Mouse (Mus musculus) liver, adult 2 months (tissue): ENCODE results near the gene Gse1. TPM values are rescaled to one million over a fixed set of nuclear protein-coding genes. Genes with fewer than 3 reads are reported as not detected.

Experiments used
- DNase-seq: peaks from one replicate; pipeline ENCODE4 v3.0.0-alpha.2; 2011; ENCODE audit warnings: low read depth, low spot score; ENCODE audit errors: extremely low read depth
- H3K27ac ChIP-seq: fragments of 200-500 bp; replicated peaks from 2 replicates; pipeline ENCODE4 v1.5.1; 2012; ENCODE audit warnings: low read depth, mild to moderate bottlenecking, control low read depth, inconsistent platforms, low read length; ENCODE audit not compliant: insufficient read depth
- H3K27me3 ChIP-seq: fragments of 200-500 bp; 2 replicates; pipeline ENCODE4 v1.6.1; 2012; ENCODE audit warnings: mild to moderate bottlenecking, moderate library complexity, low read length, inconsistent platforms; ENCODE audit not compliant: control insufficient read depth, insufficient read depth
- H3K36me3 ChIP-seq: fragments of 200-500 bp; 2 replicates; pipeline ENCODE4 v1.6.1; 2012; ENCODE audit warnings: low read length, inconsistent platforms; ENCODE audit not compliant: control insufficient read depth, insufficient read depth
- H3K4me1 ChIP-seq: fragments of 200-500 bp; 2 replicates; pipeline ENCODE4 v1.6.1; 2011; ENCODE audit warnings: low read length; ENCODE audit not compliant: control insufficient read depth, insufficient read depth
- H3K4me3 ChIP-seq: fragments of 200-500 bp; 2 replicates; pipeline ENCODE4 v1.5.1; 2011; ENCODE audit warnings: low read depth, mild to moderate bottlenecking, control low read depth, low read length, moderate library complexity; ENCODE audit not compliant: insufficient read depth
- H3K79me2 ChIP-seq: fragments of 200-500 bp; 2 replicates; pipeline ENCODE4 v1.6.1; 2012; ENCODE audit warnings: inconsistent platforms, mild to moderate bottlenecking, low read length, moderate library complexity; ENCODE audit not compliant: control insufficient read depth, insufficient read depth
- H3K9ac ChIP-seq: fragments of 200-500 bp; 2 replicates; pipeline ENCODE4 v1.6.1; 2012; ENCODE audit warnings: low read depth, mild to moderate bottlenecking, control low read depth, inconsistent platforms, low read length
- CTCF ChIP-seq: fragments of 200-500 bp; IDR thresholded peaks from 2 replicates; pipeline ENCODE4 v1.5.1; 2011; ENCODE audit warnings: low read depth, low read length, control low read depth
- POLR2A ChIP-seq: fragments of 200-500 bp; IDR thresholded peaks from 2 replicates; pipeline ENCODE4 v1.6.1; 2011; ENCODE audit warnings: low read length, control low read depth; ENCODE audit not compliant: insufficient read depth; ENCODE audit errors: extremely low read depth
- WGBS: fragments of 180-500 bp; shearing (Covaris S2); methylation state at CpG from one replicate; pipeline ENCODE4 v1.1.7; 2018; 5-methylcytosine and 5-hydroxymethylcytosine counted together
- polyA plus RNA-seq: library from polyadenylated mRNA; depleted of rRNA; stranded (reverse); fragments of >200 nt; gene quantifications from 2 replicates; pipeline ENCODE4 v1.2.3, GENCODE M21; 2012
- total RNA-seq: library from RNA; depleted of rRNA; stranded (reverse); fragments of >200 nt; gene quantifications from 2 replicates; pipeline ENCODE4 v1.2.3, GENCODE M21; 2014

Gene Gse1
- total and polyA plus RNA-seq, 2 experiments: 2.6 to 10.0 TPM

GRCm38 (mm10) chr8:120543416-120544055, 315.3 kb downstream of the Gse1 start:
- H3K4me1 ChIP-seq: peaks cover 58% of the 10 kb centered on the region
- peak; percentile 95 for DNase-seq
- H3K27ac ChIP-seq: peak overlapping the region; percentile 96
- WGBS: 24% methylated on average over 8 of the region's 8 CpGs
- H3K36me3 ChIP-seq: no peaks in the 10 kb centered on the region
- peak overlapping the region; percentile 29 for H3K9ac ChIP-seq
- no peaks in the 10 kb centered on the region for H3K27me3 ChIP-seq
- no peak overlapping the region for H3K4me3 ChIP-seq
- peaks cover 66% of the 10 kb centered on the region for H3K79me2 ChIP-seq
- no peak for TF ChIP-seq POLR2A
- TF ChIP-seq CTCF: no peak

GRCm38 (mm10) chr8:120544155-120544554, 315.9 kb downstream of the Gse1 start:
- no peak for TF ChIP-seq CTCF
- TF ChIP-seq POLR2A: no peak
- no peak overlapping the region for H3K9ac ChIP-seq
- no peaks in the 10 kb centered on the region for H3K27me3 ChIP-seq
- H3K4me3 ChIP-seq: no peak overlapping the region
- H3K4me1 ChIP-seq: peaks cover 56% of the 10 kb centered on the region
- WGBS: 31% methylated on average over 5 of the region's 5 CpGs
- peaks cover 71% of the 10 kb centered on the region for H3K79me2 ChIP-seq
- H3K36me3 ChIP-seq: no peaks in the 10 kb centered on the region
- peak overlapping the region; percentile 96 for H3K27ac ChIP-seq
- DNase-seq: peak; percentile 90

GRCm38 (mm10) chr8:120547562-120547961, 319.3 kb downstream of the Gse1 start:
- WGBS: 16% methylated on average over 9 of the region's 9 CpGs
- Histone ChIP-seq H3K27ac (peak overlapping the region; percentile 79), H3K36me3 (no peaks in the 10 kb centered on the region), H3K27me3 (no peaks in the 10 kb centered on the region), H3K9ac (peak overlapping the region; percentile 48), H3K4me3 (no peak overlapping the region), H3K4me1 (peaks cover 34% of the 10 kb centered on the region), H3K79me2 (peaks cover 75% of the 10 kb centered on the region)
- DNase-seq: peak; percentile 92
- TF ChIP-seq CTCF (no peak), POLR2A (no peak)

- no peak for TF ChIP-seq CTCF
- TF ChIP-seq POLR2A: no peak
- no peak for DNase-seq
- Histone ChIP-seq H3K79me2 (peaks cover 78% of the 10 kb centered on the region), H3K9ac (peak overlapping the region; percentile 31), H3K27me3 (no peaks in the 10 kb centered on the region), H3K36me3 (no peaks in the 10 kb centered on the region), H3K4me3 (no peak overlapping the region), H3K4me1 (peaks cover 30% of the 10 kb centered on the region), H3K27ac (peak overlapping the region; percentile 50)
- 68% methylated on average over 16 of the region's 16 CpGs for WGBS
These were observed 320.1 kb downstream of the Gse1 start for GRCm38 (mm10) chr8:120548313-120548761.

GRCm38 (mm10) chr8:120549321-120549921, 321.2 kb downstream of the Gse1 start:
- no peak for TF ChIP-seq CTCF
- no peak for TF ChIP-seq POLR2A
- H3K4me3 ChIP-seq: no peak overlapping the region
- no peak for DNase-seq
- no peak overlapping the region for H3K27ac ChIP-seq
- peaks cover 88% of the 10 kb centered on the region for H3K79me2 ChIP-seq
- H3K27me3 ChIP-seq: no peaks in the 10 kb centered on the region
- H3K9ac ChIP-seq: no peak overlapping the region
- peaks cover 24% of the 10 kb centered on the region for H3K4me1 ChIP-seq
- no peaks in the 10 kb centered on the region for H3K36me3 ChIP-seq
- 71% methylated on average over 25 of the region's 25 CpGs for WGBS

- Histone ChIP-seq H3K27ac (no peak overlapping the region), H3K36me3 (no peaks in the 10 kb centered on the region)
- WGBS: 77% methylated on average over 11 of the region's 11 CpGs
These were observed 321.7 kb downstream of the Gse1 start for GRCm38 (mm10) chr8:120549922-120550321.

More at GRCm38 (mm10) chr8:120549922-120550321, 321.7 kb downstream of the Gse1 start:
- no peak for TF ChIP-seq POLR2A
- TF ChIP-seq CTCF: no peak
- peaks cover 19% of the 10 kb centered on the region for H3K4me1 ChIP-seq
- H3K79me2 ChIP-seq: peaks cover 86% of the 10 kb centered on the region
- H3K4me3 ChIP-seq: no peak overlapping the region
- no peaks in the 10 kb centered on the region for H3K27me3 ChIP-seq
- DNase-seq: no peak
- no peak overlapping the region for H3K9ac ChIP-seq
